Mouse (Mus musculus) thymus, postnatal 14 days (tissue): Measurements from ENCODE around the gene Rad51b.

Experiments used
- DNase-seq: peaks from one replicate; pipeline ENCODE4 v3.0.0; 2021

The Rad51b gene

GRCm38 (mm10) chr12:79850021-79850420, 552.9 kb downstream of the Rad51b start:
- DNase-seq = no peak

- no peak for DNase-seq
These were observed 554.8 kb downstream of the Rad51b start for GRCm38 (mm10) chr12:79851898-79852297.

GRCm38 (mm10) chr12:79852606-79853005, 555.5 kb downstream of the Rad51b start:
- no peak for DNase-seq

GRCm38 (mm10) chr12:79853901-79854490, 556.9 kb downstream of the Rad51b start:
- DNase-seq = no peak

- no peak for DNase-seq
These were observed 557.4 kb downstream of the Rad51b start for GRCm38 (mm10) chr12:79854507-79854906.

- no peak for DNase-seq
These were observed 559.2 kb downstream of the Rad51b start for GRCm38 (mm10) chr12:79856116-79856909.

GRCm38 (mm10) chr12:79857704-79858103, 560.6 kb downstream of the Rad51b start:
- DNase-seq = no peak

GRCm38 (mm10) chr12:79858336-79858735, 561.3 kb downstream of the Rad51b start:
- DNase-seq = no peak

- no peak for DNase-seq
These were observed 562.5 kb downstream of the Rad51b start for GRCm38 (mm10) chr12:79859354-79860247.

- no peak for DNase-seq
These were observed 563.1 kb downstream of the Rad51b start for GRCm38 (mm10) chr12:79860248-79860555.
